Mouse (Mus musculus) cortical plate, adult 2 months (tissue): ENCODE results near the gene Paox. TPM values are rescaled to one million over a fixed set of nuclear protein-coding genes. Genes with fewer than 3 reads are reported as not detected.

Experiments
- H3K27ac ChIP-seq: fragments of 200-500 bp; 2 replicates; pipeline ENCODE4 v1.5.1; 2012; ENCODE audit warnings: low read length, control low read depth, inconsistent platforms; ENCODE audit not compliant: insufficient read depth
- H3K4me1 ChIP-seq: fragments of 200-500 bp; 2 replicates; pipeline ENCODE4 v1.6.1; 2011; ENCODE audit warnings: low read length; ENCODE audit not compliant: control insufficient read depth, insufficient read depth
- H3K4me3 ChIP-seq: fragments of 200-500 bp; 2 replicates; pipeline ENCODE4 v1.5.1; 2011; ENCODE audit warnings: mild to moderate bottlenecking, low read length, control low read depth; ENCODE audit not compliant: insufficient read depth
- CTCF ChIP-seq: fragments of 200-500 bp; IDR thresholded peaks from 2 replicates; pipeline ENCODE4 v1.5.1; 2011; ENCODE audit warnings: mild to moderate bottlenecking, control low read depth, low read length; ENCODE audit not compliant: insufficient read depth; ENCODE audit errors: extremely low read depth
- POLR2A ChIP-seq: fragments of 200-500 bp; IDR thresholded peaks from 2 replicates; pipeline ENCODE4 v1.6.1; 2011; ENCODE audit warnings: mild to moderate bottlenecking, low read length, control low read depth; ENCODE audit not compliant: insufficient read depth; ENCODE audit errors: extremely low read depth
- polyA plus RNA-seq: library from polyadenylated mRNA; depleted of rRNA; stranded (reverse); fragments of >200 nt; gene quantifications from 2 replicates; pipeline ENCODE4 v1.2.3, GENCODE M21; 2012; rRNA removed

Paox gene
- polyA plus RNA-seq, 1 experiment, result 4.8 TPM

DNA sequence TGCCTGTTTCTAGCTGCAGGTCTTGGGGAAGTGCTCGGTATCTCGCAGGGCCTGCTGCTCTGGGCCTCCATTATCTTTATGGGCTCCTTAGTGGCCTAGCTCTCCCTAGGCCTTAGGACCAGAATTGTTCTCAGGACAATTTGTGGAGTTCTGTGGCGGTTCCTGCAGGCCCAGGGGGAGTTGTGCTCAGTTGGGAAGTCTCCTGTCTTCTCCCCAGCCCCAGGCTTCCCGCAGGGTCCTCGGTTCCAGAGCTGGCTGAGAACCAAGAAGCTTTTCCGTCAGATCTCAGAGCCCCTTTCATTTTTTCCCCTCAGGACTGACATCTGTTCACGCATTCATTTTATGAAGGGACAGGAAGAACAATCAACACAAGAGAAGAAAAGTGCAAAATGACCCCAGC, 49.1 kb downstream of the Paox start, which contains the start of gene Olfr522:
Olfr522 (minus strand) TSS at position 101 of the 400 bp plus-strand sequence.
- TF ChIP-seq POLR2A (no peak), CTCF (no peak)
- H3K4me3 ChIP-seq, result no peak within 1 kb of the TSS
- no peak within 1 kb of the TSS for H3K27ac ChIP-seq
- peaks cover 3% of the 10 kb centered on the region; the same call in 1 of the 2 replicates for H3K4me1 ChIP-seq

DNA sequence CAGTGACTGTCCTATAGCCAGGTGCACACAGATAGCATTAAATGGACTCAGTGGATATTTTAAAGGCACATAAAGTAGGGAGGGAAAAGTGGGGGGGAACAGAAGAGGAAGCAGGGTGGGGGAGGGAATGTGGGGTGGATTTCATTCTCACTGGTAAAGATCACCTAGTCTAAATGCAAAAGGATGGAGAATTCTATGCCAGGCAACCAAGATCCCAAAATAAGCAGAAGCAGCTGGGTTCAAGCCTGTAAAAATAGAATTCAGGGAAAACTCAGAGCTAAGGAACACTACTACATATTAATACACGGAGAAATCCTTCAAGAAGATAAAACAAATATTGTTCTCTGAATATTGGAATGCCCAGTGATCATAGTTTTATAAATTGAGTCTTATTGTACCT, 52.4 kb downstream of the Paox start:
- Histone ChIP-seq H3K4me1 (peaks cover 3% of the 10 kb centered on the region; the same call in 1 of the 2 replicates), H3K4me3 (no peak overlapping the region), H3K27ac (0 out of 2 replicates have a peak overlapping the region, but pooled peaks have one; percentile 29)
- no peak for TF ChIP-seq CTCF
- TF ChIP-seq POLR2A, result no peak

DNA sequence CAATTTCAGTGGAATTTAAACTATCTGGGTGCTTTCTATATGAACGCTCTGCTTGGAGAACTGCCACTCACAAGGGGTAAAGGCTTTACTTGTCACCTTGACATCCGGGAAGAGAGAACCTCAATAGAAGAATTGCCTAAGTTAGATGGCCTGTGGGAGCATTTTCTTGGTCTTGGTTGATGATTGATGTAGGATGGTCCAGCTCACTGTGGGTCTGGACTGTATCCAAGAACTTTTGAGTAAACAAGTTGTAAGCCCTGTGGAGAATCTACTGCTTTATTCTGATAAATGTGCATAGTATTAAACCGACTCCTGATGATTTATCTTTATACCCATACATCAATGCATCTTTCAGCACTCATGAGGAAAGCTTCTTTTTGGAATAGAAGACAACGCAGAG, 53.8 kb downstream of the Paox start:
- TF ChIP-seq CTCF, result no peak
- Histone ChIP-seq H3K4me1 (peaks cover 3% of the 10 kb centered on the region; the same call in 1 of the 2 replicates), H3K27ac (no peak overlapping the region), H3K4me3 (no peak overlapping the region)

DNA sequence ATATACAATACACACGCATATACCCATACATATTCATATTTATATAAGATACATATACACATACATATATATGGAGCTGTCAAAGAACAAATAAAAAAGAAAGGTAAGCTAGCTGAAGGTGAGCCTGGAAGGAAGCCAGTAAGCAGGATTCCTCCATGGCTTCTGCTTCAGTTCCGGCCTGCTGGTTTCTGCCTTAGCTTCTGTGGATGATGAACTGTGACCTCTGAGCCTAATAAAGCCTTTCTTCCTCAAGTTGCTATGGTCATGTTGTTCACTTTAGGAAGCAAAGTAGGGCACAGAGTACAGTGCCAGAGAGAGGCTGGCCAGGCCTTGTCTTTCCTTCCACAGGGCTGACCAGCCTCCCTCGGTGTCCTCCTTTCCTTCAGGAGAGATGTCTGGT, 55.3 kb downstream of the Paox start:
- peaks cover 3% of the 10 kb centered on the region; the same call in 1 of the 2 replicates for H3K4me1 ChIP-seq
- no peak for TF ChIP-seq POLR2A
- no peak for TF ChIP-seq CTCF
- H3K27ac ChIP-seq, result no peak overlapping the region
- H3K4me3 ChIP-seq, result no peak overlapping the region

DNA sequence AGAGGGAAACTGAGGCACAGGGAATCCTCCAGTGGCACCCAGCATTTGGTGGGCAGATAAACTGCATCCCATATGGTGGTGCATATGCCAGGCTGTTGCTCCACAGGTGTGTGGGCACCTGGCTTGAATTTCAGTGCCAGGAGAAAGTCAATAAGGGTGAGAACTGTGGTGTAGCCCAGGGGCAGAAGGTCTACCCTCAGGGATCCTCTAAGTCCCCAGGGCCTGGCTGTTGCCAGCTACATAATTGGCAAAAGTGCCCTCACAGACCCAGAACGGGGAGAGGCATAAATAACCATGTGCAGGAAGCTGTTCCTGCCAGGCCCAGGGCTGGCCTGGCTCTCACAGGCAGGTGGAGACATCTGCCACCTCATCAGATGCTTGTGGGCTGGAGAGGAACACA, 57.3 kb downstream of the Paox start, which contains the start of gene Olfr523:
Olfr523 (plus strand) TSS at position 282 of the 400 bp plus-strand sequence.
- Histone ChIP-seq H3K4me1 (0 out of 2 replicates have a peak, but pooled peaks cover 1% of the 10 kb centered on the region), H3K27ac (no peak within 1 kb of the TSS), H3K4me3 (no peak within 1 kb of the TSS)
- TF ChIP-seq POLR2A (no peak), CTCF (no peak)

DNA sequence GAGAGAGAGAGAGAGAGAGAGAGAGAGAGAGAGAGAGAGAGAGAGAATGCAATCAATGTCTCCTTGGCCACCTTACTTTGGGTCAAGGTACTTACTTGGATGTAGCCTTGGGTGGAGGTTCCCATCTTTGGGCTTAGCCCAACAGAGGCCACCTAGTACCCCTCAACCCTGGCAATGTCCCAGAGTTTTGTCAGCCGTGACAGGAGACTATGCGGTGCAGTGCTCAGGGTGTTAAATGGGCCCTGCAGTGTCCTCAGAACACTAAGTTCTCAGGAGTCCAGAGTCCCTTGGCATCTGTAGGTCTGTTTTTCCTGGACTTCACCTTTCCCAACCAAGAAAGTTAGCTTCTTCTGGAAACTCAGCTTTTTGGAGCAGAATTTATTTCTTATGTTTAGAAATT, 63.6 kb downstream of the Paox start:
- no peaks in the 10 kb centered on the region for H3K4me1 ChIP-seq
- TF ChIP-seq CTCF, result no peak
- no peak for TF ChIP-seq POLR2A
- H3K4me3 ChIP-seq, result no peak overlapping the region
- no peak overlapping the region for H3K27ac ChIP-seq

DNA sequence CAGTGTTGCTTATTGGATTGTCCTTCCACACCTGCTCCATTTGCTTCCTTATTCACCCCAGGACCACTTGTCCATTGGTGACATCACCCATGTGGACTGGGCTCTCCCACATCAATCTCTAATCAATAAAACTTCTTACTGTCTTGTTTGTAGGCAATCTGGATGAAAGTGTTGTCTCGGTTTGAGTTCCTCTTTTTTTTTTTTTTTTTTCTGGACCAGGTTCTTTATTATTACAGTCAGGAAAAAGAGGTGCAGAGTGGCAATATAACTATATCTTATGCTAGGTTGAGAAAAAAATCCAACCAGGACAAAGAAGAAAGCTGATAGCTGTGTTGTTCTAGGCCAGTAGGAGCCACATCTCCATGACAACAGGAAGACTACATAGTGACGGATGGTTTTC, 65.1 kb downstream of the Paox start:
- no peak overlapping the region for H3K4me3 ChIP-seq
- no peaks in the 10 kb centered on the region for H3K4me1 ChIP-seq
- H3K27ac ChIP-seq, result no peak overlapping the region
- TF ChIP-seq POLR2A, result no peak
- no peak for TF ChIP-seq CTCF

DNA sequence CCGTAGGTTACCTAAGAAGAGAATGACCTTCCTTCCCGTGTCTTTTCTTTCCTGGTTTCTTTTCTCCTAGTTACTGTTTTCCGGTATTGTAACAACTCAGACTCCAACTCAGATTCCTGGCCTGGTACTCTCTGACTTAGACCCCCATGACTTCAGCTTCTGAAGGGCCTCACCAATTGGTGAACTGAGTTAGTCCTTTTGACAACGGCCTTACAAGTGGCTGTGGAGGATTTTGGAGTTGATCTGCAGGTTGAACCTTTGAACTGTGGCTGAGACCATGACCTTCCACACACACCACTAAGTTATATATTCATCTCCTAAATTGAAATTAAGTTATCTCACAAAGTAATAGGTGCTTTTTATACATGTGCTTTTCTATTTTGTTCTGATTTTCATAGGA, 68.6 kb downstream of the Paox start:
- no peak for TF ChIP-seq POLR2A
- no peak for TF ChIP-seq CTCF
- Histone ChIP-seq H3K4me1 (no peaks in the 10 kb centered on the region), H3K4me3 (no peak overlapping the region), H3K27ac (no peak overlapping the region)

Other genes starting within 250 kb of the Paox start
- gene Kndc1, start 221.1 kb upstream of the Paox start, polyA plus RNA-seq, result 54.8 and 56.1 TPM in 2 replicates
- 0.08 TPM in 1 of 2 replicates, not detected in the other for gene Utf1, start 172.0 kb upstream of the Paox start, polyA plus RNA-seq
- gene 6430531B16Rik, start 137.0 kb upstream of the Paox start, polyA plus RNA-seq, result 1.3 and 1.8 TPM in 2 replicates
- gene Adam8, start 123.2 kb upstream of the Paox start, polyA plus RNA-seq, result 6.2 and 6.5 TPM in 2 replicates
- gene Zfp511, start 79.4 kb upstream of the Paox start, polyA plus RNA-seq, result 73.0 and 81.0 TPM in 2 replicates
- 49.3 and 51.8 TPM in 2 replicates for gene Tubgcp2, start 79.1 kb upstream of the Paox start, polyA plus RNA-seq
- 0.09 and 0.13 TPM in 2 replicates for gene Msx3, start 66.7 kb upstream of the Paox start, polyA plus RNA-seq
- 393 and 394 TPM in 2 replicates for gene Caly, start 33.3 kb upstream of the Paox start, polyA plus RNA-seq
- gene Prap1, start 22.4 kb upstream of the Paox start, polyA plus RNA-seq, result not detected in 2 replicates
- 89.7 and 95.9 TPM in 2 replicates for gene Fuom, start 13.4 kb upstream of the Paox start, polyA plus RNA-seq
- 67.2 and 68.9 TPM in 2 replicates for gene Echs1, start 677 bp downstream of the Paox start, polyA plus RNA-seq
- gene Mtg1, start 21.8 kb downstream of the Paox start, polyA plus RNA-seq, result 43.4 and 45.9 TPM in 2 replicates
- gene Sprn, start 39.1 kb downstream of the Paox start, polyA plus RNA-seq, result 128 and 142 TPM in 2 replicates
- gene Olfr522, start 49.0 kb downstream of the Paox start, polyA plus RNA-seq, result not detected in 2 replicates
- gene Olfr523, start 57.4 kb downstream of the Paox start, polyA plus RNA-seq, result 0.06 TPM in 1 of 2 replicates, not detected in the other
- gene Olfr524, start 90.2 kb downstream of the Paox start, polyA plus RNA-seq, result not detected in 2 replicates
- gene Cd163l1, start 102.5 kb downstream of the Paox start, polyA plus RNA-seq, result 0.13 and 0.34 TPM in 2 replicates
- not detected in 2 replicates for gene 5830411N06Rik, start 131.5 kb downstream of the Paox start, polyA plus RNA-seq
- gene Olfr525, start 205.1 kb downstream of the Paox start, polyA plus RNA-seq, result not detected in 2 replicates
- not detected in 2 replicates for gene Olfr527, start 218.2 kb downstream of the Paox start, polyA plus RNA-seq
- gene Olfr60, start 245.9 kb downstream of the Paox start, polyA plus RNA-seq, result not detected in 2 replicates